Mouse (Mus musculus) megakaryocyte, embryonic 14.5 days (primary cell): ENCODE measurements at regions not wholly inside any gene's neighbourhood (a gene's known extent, or its start where the extent isn't known, plus 50 kb on each side); places are given as distances from the start of the nearest gene placed in this dataset.

Source experiments
- FLI1 ChIP-seq: IDR thresholded peaks from 2 replicates; pipeline ENCODE4 v1.6.1; 2012; ENCODE audit warnings: low read length, inconsistent platforms, mixed read lengths
- GATA1 ChIP-seq: IDR thresholded peaks from 3 replicates; pipeline ENCODE4 v1.6.1; 2012; ENCODE audit warnings: mixed read lengths, low read length, inconsistent platforms, borderline replicate concordance

GRCm38 (mm10) chr2:74201608-74202323, 290.6 kb upstream of the Atp5g3 start:
- TF ChIP-seq FLI1 (no peak), GATA1 (no peak)
